Mouse (Mus musculus) spleen, adult 10 weeks (tissue): ENCODE data around the gene Prr9. TPM values are rescaled to one million over a fixed set of nuclear protein-coding genes. Genes with fewer than 3 reads are reported as not detected.

Experiments used
- polyA plus RNA-seq: library from polyadenylated mRNA; stranded (reverse); fragments of 350-450 nt; fragmentation: Illumina TruSeq; extraction: RNeasy Lipid Tissue Mini Kit (QIAGEN cat#74804); gene quantifications from one replicate; pipeline ENCODE4 v1.2.3, GENCODE M21; 2015; ENCODE audit warnings: low replicate concordance; ENCODE audit not compliant: insufficient read depth

The Prr9 gene
- polyA plus RNA-seq = not detected

DNA sequence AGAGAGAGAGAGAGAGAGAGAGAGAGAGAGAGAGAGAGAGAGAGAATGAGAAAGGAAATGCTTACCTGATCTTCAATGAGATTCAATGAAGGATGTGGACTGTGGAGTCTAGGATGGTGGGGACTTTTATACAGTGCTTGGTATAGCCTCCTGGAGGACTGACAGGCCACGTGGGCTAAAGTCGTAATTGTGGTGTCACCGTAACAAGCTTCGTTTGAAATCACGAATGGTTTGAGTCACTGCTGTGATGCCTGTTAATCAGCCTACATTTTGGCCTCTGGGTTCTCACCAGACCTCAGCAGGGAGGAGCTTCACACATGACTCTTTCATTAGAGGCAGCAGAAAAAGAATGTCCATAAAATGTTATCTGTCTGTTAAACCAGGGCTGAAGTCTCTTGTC, at the start of gene Prr9:
Gene Prr9 (minus strand): TSS at position 101 of the 400 bp plus-strand sequence.

DNA sequence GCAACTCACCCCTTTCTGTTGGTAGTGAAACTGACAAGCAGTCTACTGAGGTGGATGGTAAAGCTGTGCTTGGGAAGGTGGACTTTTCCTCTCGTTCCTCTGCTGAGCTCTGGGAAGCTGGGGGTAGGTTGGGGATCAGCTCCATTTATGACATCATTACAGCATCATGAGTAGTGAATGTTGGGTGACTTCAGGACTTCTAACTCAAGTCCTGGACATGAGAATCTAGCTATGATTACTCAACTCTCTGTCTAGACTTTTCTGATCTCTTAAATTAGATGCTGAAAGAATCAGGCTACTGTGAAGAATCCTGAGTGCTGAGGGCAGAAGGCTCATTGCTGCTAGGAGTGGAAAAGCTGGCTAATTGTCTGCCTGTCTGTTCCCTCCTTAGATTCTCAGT, 18.9 kb upstream of the Prr9 start, which contains the start of gene Lelp1:
Gene Lelp1 (minus strand): TSS at position 101 of the 400 bp plus-strand sequence.

DNA sequence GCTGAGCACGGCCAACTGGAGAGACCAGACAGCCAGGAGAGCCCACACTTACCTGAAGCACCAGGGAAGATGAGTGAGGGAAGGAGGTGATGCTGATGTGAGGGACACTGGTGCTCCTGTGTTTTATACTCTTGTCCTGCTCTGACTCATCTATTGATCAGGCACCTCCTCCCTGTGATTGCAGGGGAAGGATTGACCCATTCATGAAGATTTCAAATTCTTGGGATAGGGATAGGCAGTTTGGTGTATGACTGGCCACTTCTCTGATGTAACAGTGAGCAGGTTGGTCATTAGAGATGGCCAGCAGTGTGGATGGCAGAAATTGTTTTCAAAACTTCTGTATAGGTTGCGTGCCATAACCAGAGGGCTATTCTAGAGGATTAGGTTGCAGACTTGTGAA, 40.7 kb downstream of the Prr9 start, which contains the start of gene Lor:
Gene Lor (minus strand): TSS at position 101 of the 400 bp plus-strand sequence.

Other genes with a start within 250 kb of the Prr9 start
- gene Pglyrp3, start 109.4 kb downstream of the Prr9 start, polyA plus RNA-seq = not detected
- gene Lor, start 40.8 kb downstream of the Prr9 start, polyA plus RNA-seq = not detected
- not detected for gene Lelp1, start 18.8 kb upstream of the Prr9 start, polyA plus RNA-seq
- not detected for gene Sprr2a1, start 91.9 kb upstream of the Prr9 start, polyA plus RNA-seq
- not detected for gene Sprr2a2, start 92.0 kb upstream of the Prr9 start, polyA plus RNA-seq
- not detected for gene Sprr2a3, start 161.5 kb upstream of the Prr9 start, polyA plus RNA-seq
- gene Sprr2b, start 192.7 kb upstream of the Prr9 start, polyA plus RNA-seq = not detected
- gene Sprr2d, start 215.2 kb upstream of the Prr9 start, polyA plus RNA-seq = not detected
- gene Sprr2e, start 228.2 kb upstream of the Prr9 start, polyA plus RNA-seq = not detected
- not detected for gene Sprr2f, start 241.2 kb upstream of the Prr9 start, polyA plus RNA-seq